Mouse (Mus musculus) midbrain, embryonic 14.5 days (tissue): ENCODE data around the gene Mtnr1b. TPM values are rescaled to one million over a fixed set of nuclear protein-coding genes. Genes with fewer than 3 reads are reported as not detected.
A peak's percentile ranks its signal among the peaks of the same experiment; 100 is the strongest.

ENCODE experiments used
- ATAC-seq: fragments of 200-750 bp; cut with Nextera tagmentation; 2 replicates; pipeline ENCODE4 v1.8.0; 2017; ENCODE audit warnings: moderate number of reproducible peaks, moderate library complexity; ENCODE audit not compliant: low FRiP score, low TSS enrichment
- DNase-seq: peaks from one replicate; pipeline ENCODE4 v3.0.0-alpha.2; 2015
- H3K27ac ChIP-seq: fragments of 300-500 bp; sonication (generic); replicated peaks from 2 replicates; pipeline ENCODE4 v1.5.1; 2014; ENCODE audit warnings: mild to moderate bottlenecking, low read depth, low read length, moderate library complexity
- H3K27me3 ChIP-seq: fragments of 300-500 bp; sonication (generic); 2 replicates; pipeline ENCODE4 v1.6.1; 2014; ENCODE audit warnings: low read length, control low read depth, mixed read lengths; ENCODE audit not compliant: control insufficient read depth, insufficient read depth
- H3K36me3 ChIP-seq: fragments of 300-500 bp; sonication (generic); 2 replicates; pipeline ENCODE4 v1.6.1; 2014; ENCODE audit warnings: low read length, control low read depth; ENCODE audit not compliant: control insufficient read depth, insufficient read depth
- H3K4me1 ChIP-seq: fragments of 300-500 bp; sonication (generic); 2 replicates; pipeline ENCODE4 v1.6.1; 2014; ENCODE audit warnings: mild to moderate bottlenecking, antibody characterized with exemption, low read length, control low read depth; ENCODE audit not compliant: control insufficient read depth, insufficient read depth
- H3K4me2 ChIP-seq: fragments of 300-500 bp; sonication (generic); 2 replicates; pipeline ENCODE4 v1.6.1; 2014; ENCODE audit warnings: mild to moderate bottlenecking, low read length, moderate library complexity
- H3K4me3 ChIP-seq: fragments of 300-500 bp; sonication (generic); replicated peaks from 2 replicates; pipeline ENCODE4 v1.5.1; 2014; ENCODE audit warnings: low read depth, low read length
- H3K9ac ChIP-seq: fragments of 300-500 bp; sonication (generic); replicated peaks from 2 replicates; pipeline ENCODE4 v1.6.1; 2014; ENCODE audit warnings: mild to moderate bottlenecking, low read length, moderate library complexity
- H3K9me3 ChIP-seq: fragments of 300-500 bp; sonication (generic); 2 replicates; pipeline ENCODE4 v1.6.1; 2016; ENCODE audit warnings: low read length, control low read depth, mixed read lengths; ENCODE audit not compliant: control insufficient read depth
- WGBS: fragments of 180-500 bp; shearing (Covaris S2); extraction: QIAGEN DNeasy Blood & Tissue Kit; methylation state at CpG from one replicate; pipeline ENCODE4 v1.1.7; 2014; 5-methylcytosine and 5-hydroxymethylcytosine counted together
- polyA plus RNA-seq: library from polyadenylated mRNA; unstranded; fragments of >200 nt; fragmentation: Nextera tagmentation; extraction: Ambion mirVana; gene quantifications from 2 replicates; pipeline ENCODE4 v1.2.1, GENCODE M21; 2014

The Mtnr1b gene
- polyA plus RNA-seq = not detected in 2 replicates

DNA sequence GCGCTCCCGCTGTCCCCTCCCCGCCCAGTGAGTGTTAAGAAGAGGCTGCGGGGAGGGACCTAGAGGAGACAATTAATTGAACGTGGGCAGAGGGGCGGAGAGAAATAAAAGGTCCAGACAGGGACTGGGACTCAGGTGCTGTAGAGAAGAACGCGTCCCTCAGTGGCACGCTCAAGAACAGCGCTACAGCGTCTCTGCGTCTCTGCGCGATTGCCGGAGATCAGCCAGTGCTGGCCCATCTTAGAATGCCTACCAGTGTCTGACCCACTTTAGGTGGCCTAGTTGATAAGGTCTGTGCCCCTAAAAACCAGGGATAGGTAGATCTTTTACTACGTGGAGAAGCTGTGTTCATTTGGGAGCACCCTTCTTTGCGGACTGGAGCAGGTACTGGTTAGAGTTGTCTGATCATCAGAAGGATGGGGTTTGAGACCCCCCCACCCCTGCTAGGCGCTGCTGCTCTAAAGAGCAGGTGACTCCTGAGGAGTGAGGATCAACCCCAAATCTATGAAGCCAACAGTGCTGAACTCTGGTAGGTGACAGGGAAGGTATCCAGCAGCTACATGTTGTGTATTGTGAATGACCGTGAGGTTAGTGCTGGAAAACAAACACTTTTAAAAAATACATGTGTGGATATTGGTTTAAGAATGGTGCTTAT, at the start of gene Mtnr1b:
Mtnr1b (minus strand) TSS at position 51 of the 655 bp plus-strand sequence.
- Histone ChIP-seq H3K4me3 (no peak within 1 kb of the TSS), H3K4me1 (no peaks in the 10 kb centered on the region), H3K36me3 (no peaks in the 10 kb centered on the region), H3K27me3 (no peaks in the 10 kb centered on the region), H3K9me3 (no peaks in the 10 kb centered on the region), H3K27ac (no peak within 1 kb of the TSS), H3K4me2 (no peak within 1 kb of the TSS), H3K9ac (no peak within 1 kb of the TSS)
- DNase-seq = no peak
- ATAC-seq = no peak
- WGBS = 66% methylated on average over 19 of the region's 19 CpGs

DNA sequence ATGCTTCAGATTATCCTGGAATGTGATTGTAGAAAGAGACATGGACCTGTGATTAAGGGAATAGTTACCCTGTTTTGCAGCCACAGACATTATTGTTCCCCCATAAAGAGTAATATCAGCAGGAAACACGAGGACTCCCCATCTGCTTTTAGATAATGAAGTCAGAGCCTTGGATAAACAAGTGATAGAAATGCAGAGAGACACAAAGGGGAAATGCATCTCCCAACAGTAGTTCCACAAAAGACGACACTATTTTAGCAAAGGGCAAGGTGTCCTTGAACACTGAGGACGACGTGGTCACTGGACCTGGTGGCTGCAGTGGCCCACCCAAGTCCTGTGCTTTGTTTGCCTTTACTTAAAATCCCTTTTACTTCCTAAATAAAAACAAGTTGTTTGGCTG, 45.9 kb upstream of the Mtnr1b start:
- H3K36me3 ChIP-seq = peaks cover 12% of the 10 kb centered on the region
- 0 out of 2 replicates have a peak, but pooled peaks cover under 1% of the 10 kb centered on the region for H3K4me1 ChIP-seq
- WGBS = 77% methylated on average over 4 of the region's 4 CpGs
- H3K27ac ChIP-seq = no peak overlapping the region
- no peaks in the 10 kb centered on the region for H3K27me3 ChIP-seq
- H3K4me3 ChIP-seq = no peak overlapping the region
- no peak for DNase-seq
- no peaks in the 10 kb centered on the region for H3K9me3 ChIP-seq
- H3K4me2 ChIP-seq = no peak overlapping the region
- H3K9ac ChIP-seq = no peak overlapping the region
- ATAC-seq = no peak

DNA sequence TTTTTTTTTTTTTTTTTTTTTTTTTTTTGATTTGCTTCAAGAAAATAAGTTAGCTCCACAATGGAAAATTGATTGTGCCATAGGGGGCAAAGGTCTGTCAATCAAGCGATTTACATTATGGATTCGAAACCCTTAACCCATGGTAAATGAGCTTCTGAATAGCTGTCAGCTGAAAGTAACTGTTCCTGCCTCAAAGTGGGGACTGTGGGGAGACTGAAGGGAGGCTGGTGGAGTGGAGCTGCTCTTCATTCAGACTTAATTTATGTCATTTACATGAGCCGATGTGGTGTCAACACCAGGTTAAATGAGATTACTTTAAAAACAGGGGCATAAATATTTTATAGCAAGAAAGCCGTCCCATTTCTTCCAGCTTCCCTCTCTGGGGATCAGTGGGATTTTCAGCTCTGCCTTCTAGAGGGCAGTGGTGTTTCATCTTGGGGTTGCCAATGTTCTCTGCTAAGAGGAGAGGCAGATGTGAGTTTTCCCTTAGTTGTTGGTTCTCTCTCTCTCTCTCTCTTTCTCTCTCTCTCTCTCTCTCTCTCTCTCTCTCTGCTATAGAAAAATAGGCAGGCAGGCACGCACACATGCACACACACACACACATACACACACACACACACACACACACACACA, 45.1 kb upstream of the Mtnr1b start:
- Histone ChIP-seq H3K4me2 (no peak overlapping the region), H3K36me3 (peaks cover 19% of the 10 kb centered on the region), H3K27me3 (no peaks in the 10 kb centered on the region), H3K4me3 (no peak overlapping the region), H3K4me1 (no peaks in the 10 kb centered on the region), H3K9ac (no peak overlapping the region), H3K27ac (no peak overlapping the region), H3K9me3 (no peaks in the 10 kb centered on the region)
- WGBS = 41% methylated on average over 5 of the region's 5 CpGs
- DNase-seq = peak; percentile 83
- ATAC-seq = peak; percentile 51; the same call in 1 of the 2 replicates

DNA sequence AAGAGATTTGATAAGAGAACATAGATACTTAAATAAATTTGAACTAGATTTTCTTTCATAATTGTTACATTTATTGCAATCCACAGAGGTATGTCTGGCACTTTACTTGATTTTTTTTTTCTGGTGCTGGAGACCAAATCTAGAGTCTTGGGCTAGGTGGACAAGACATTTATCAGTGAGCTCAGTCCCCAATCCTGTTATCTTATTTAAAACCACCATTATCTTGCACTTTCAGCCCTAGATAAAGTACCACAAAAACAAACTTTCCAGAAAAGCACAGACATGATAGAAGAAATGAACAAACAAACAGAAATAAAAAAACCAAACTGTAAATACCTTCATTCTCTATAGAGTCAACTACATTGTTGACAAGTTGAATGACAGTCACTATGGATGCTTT, 42.2 kb upstream of the Mtnr1b start:
- Histone ChIP-seq H3K4me2 (no peak overlapping the region), H3K4me1 (no peaks in the 10 kb centered on the region), H3K4me3 (no peak overlapping the region), H3K9ac (no peak overlapping the region), H3K27me3 (no peaks in the 10 kb centered on the region), H3K27ac (no peak overlapping the region), H3K36me3 (peaks cover 25% of the 10 kb centered on the region), H3K9me3 (no peaks in the 10 kb centered on the region)
- DNase-seq (no peak), ATAC-seq (no peak)

DNA sequence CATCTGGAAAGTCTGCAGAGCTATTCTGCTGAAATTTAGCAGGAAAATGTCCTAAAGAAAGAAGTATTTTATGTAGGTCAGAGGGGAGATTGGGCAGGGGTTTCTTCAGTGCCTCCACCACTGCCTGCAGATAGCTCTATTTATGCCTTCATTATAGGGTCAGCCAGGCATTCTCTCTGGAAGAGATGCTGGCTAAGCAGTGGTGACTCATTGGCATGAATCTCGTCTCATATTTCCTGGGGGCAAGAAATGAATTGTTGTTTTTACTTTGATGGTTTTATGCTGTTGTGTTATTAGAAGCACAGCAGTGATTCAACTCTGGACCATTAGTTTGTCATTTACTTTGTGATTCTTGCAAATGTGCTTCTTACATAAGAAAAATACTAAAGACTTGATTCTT, 38.4 kb upstream of the Mtnr1b start:
- Histone ChIP-seq H3K9ac (no peak overlapping the region), H3K4me3 (no peak overlapping the region), H3K4me2 (no peak overlapping the region), H3K27ac (no peak overlapping the region), H3K4me1 (no peaks in the 10 kb centered on the region), H3K36me3 (peaks cover 19% of the 10 kb centered on the region), H3K27me3 (no peaks in the 10 kb centered on the region), H3K9me3 (no peaks in the 10 kb centered on the region)
- WGBS = 44% methylated on average over 1 of the region's 1 CpGs
- DNase-seq (no peak), ATAC-seq (no peak)

DNA sequence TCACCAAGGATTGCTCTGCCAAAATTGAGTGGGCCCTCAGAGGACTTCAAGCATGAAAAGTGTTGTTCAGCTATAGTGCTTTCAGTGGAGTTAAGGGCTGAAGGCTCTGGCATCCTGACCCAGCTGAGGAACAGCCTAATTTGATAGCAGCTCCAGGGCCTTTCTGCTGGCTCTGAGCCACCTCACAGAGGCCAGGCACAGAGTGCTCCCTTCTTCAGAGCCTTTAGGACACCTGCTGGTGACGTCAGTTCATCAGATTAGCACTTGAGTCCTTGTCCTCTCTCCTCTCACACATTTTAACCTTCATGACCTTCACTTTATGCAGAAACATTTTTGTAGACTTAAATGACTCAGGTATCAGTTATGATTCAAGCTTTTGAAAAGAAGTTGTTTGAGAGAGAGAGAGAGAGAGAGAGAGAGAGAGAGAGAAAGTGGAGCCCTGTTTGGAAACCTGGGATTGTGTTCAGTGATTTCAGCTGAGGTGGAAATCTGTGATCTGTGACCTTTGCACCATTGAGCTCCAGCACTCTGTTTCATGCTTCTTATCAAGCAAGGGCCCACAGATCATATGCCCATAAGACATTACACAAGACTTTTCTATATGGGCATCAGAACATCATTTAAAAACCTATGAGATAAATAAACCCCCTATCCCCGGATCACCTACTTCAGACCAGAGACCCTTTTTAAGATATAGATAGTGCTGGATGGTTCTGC, 35.2 kb upstream of the Mtnr1b start:
- Histone ChIP-seq H3K36me3 (peaks cover 9% of the 10 kb centered on the region; the same call in 1 of the 2 replicates), H3K4me3 (no peak overlapping the region), H3K27me3 (no peaks in the 10 kb centered on the region), H3K9ac (no peak overlapping the region), H3K4me2 (no peak overlapping the region), H3K9me3 (no peaks in the 10 kb centered on the region), H3K27ac (no peak overlapping the region), H3K4me1 (peaks cover 3% of the 10 kb centered on the region; the same call in 1 of the 2 replicates)
- 67% methylated on average over 2 of the region's 2 CpGs for WGBS
- no peak for ATAC-seq
- no peak for DNase-seq

DNA sequence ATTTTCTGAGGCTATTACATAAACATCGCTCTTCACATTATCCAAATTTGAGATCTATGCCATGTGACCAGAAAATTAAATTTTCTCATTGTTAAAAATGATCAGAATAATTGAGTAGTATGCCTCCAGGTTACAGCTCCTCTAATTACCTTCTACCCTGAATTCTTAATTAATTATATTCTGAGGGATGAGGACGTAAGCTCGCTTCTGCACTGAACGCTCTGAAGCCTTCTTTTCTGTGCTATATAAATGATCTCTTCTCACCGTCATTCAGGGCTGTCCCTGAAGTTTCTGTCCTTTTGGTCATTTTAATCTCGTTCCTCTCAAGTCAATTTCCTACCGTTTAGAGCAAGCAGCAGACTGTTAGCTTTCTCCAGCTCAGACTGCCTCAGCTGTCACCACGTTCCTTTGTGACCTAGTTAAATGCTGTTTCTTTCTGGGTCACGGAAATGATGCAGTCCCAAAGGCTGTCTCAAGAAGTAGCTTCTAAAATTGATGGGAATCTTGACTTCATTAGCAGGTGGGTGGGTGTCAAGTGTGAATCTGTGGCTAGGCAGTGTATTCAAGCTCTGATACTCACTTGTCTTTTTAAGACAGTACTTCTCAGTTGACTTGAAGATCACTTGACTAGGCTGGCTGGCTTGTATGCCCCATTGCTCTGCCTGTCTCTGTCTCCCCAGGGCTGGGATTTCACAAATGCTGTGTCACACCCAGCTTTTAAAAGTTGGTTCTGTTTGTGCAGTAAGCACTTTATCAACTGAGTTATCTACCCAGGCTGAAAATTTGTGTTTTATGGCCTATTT, 29.8 kb upstream of the Mtnr1b start:
- Histone ChIP-seq H3K9me3 (no peaks in the 10 kb centered on the region), H3K4me3 (no peak overlapping the region), H3K27me3 (no peaks in the 10 kb centered on the region), H3K27ac (peak overlapping the region; percentile 15; the same call in 1 of the 2 replicates), H3K4me1 (peaks cover 7% of the 10 kb centered on the region; the same call in 1 of the 2 replicates), H3K36me3 (no peaks in the 10 kb centered on the region), H3K9ac (no peak overlapping the region), H3K4me2 (peak overlapping the region; percentile 9; the same call in 1 of the 2 replicates)
- 31% methylated on average over 9 of the region's 9 CpGs for WGBS
- DNase-seq (peak; percentile 41), ATAC-seq (0 out of 2 replicates have a peak, but pooled peaks have one; percentile 45)

DNA sequence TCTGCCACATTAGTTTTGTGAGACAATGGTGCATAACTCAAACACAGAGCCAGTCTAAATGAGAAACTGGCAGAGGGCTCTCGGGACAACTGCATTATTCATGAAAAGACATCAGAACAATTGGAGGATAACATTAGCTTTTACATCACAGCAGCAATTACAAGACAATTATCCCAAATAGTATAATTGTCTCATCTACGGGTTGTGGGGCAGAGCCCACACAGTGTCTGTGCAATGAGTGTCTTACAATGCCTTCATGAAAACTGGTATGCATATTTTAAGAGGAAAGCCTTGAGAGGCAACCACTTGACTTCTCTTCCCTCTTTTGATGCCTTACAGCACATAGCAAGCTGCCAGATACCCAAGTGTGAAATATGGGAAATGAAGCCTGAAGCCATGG, 23.8 kb upstream of the Mtnr1b start:
- Histone ChIP-seq H3K4me2 (no peak overlapping the region), H3K4me1 (no peaks in the 10 kb centered on the region), H3K36me3 (no peaks in the 10 kb centered on the region), H3K4me3 (no peak overlapping the region), H3K27me3 (no peaks in the 10 kb centered on the region), H3K27ac (no peak overlapping the region), H3K9ac (no peak overlapping the region), H3K9me3 (no peaks in the 10 kb centered on the region)
- no peak for DNase-seq
- 56% methylated on average over 2 of the region's 2 CpGs for WGBS
- ATAC-seq = no peak
